Comparison of ENCODE assay signal across 8 mouse cellular contexts in the genomic region with DNA sequence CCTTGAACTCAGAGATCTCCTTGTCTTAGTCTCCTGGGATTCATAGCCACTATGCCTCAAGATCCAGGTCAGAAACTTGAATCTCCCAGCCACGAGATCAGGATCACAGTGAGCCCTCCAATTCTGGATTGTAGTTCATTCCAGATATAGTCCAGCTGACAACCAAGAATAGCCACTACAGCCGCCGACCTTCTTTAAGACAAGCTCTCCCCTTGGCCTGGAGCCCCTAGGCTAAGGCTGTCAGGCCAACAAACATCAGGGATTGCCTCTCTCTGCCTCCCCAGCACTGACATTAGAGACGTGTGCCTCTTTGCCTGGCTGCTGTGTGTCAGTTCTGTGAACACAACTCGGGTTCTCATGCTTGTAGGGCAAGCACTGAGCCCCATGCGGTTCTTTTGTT. TPM values are rescaled to one million over a fixed set of nuclear protein-coding genes. Genes with fewer than 3 reads are reported as not detected.
DNase-seq lines count a peak whose midpoint lies in the region; ATAC-seq and TF ChIP-seq lines count a peak whose summit lies in the region.

No protein-coding gene starts in this region.

- H3K9ac ChIP-seq in CH12.LX (ENCODE audit: insufficient read depth, low read depth), result peak overlapping the region; percentile 84
- no peak overlapping the region for H3K9ac ChIP-seq in forebrain, embryonic 14.5 days (ENCODE audit: low read length)
- no peak overlapping the region for H3K9ac ChIP-seq in limb, embryonic 12.5 days (replicated peaks)

- TF ChIP-seq RAD21 in CH12.LX (IDR thresholded peaks at IDR 0.05; ENCODE audit: low read depth, low read length), result no peak

- peaks cover 36% of the 10 kb centered on the region for H3K79me2 ChIP-seq in CH12.LX (replicated peaks; ENCODE audit: control insufficient read depth, extremely low read depth, insufficient read depth, poor library complexity, severe bottlenecking)

- H3K4me2 ChIP-seq in CH12.LX (ENCODE audit: insufficient read depth, low read depth, poor library complexity, severe bottlenecking), result peak overlapping the region; percentile 88
- peak overlapping the region; percentile 68 for H3K4me2 ChIP-seq in forebrain, embryonic 14.5 days (ENCODE audit: low read length)
- H3K4me2 ChIP-seq in limb, embryonic 12.5 days, result peak overlapping the region; percentile 61

- TF ChIP-seq CTCF in CH12.LX (conservative IDR thresholded peaks at IDR 0.05 in 1 of 2, IDR thresholded peaks at IDR 0.05 in 1 of 2; ENCODE audit: low read depth in 2 of 2, low read length in 2 of 2), result no peak

- TF ChIP-seq POLR2A in CH12.LX (IDR thresholded peaks at IDR 0.05; ENCODE audit: low read depth, low read length), result no peak

- no peak for TF ChIP-seq EP300 in CH12.LX (IDR thresholded peaks at IDR 0.05; ENCODE audit: low read length)

- dilution Hi-C loops in CH12.LX (cut with MboI; ENCODE audit: extremely low pct_ligation_motif_present, extremely low pct_unique_long_range_greater_than_20kb, low sequenced_read_pairs), result no loop called here

- peak overlapping the region; percentile 79 for H3K4me3 ChIP-seq in erythroblast, embryonic 14.5 days (replicated peaks)
- H3K4me3 ChIP-seq in CH12.LX (replicated peaks in 1 of 3; ENCODE audit: low read depth in 2 of 3, low read length in 2 of 3, poor library complexity in 1 of 3), result peak overlapping the region in 2 of 3 experiments; percentile 82 to 96
- no peak overlapping the region for H3K4me3 ChIP-seq in forebrain, embryonic 14.5 days (ENCODE audit: low read depth, low read length)
- H3K4me3 ChIP-seq in limb, embryonic 12.5 days (replicated peaks), result peak overlapping the region; percentile 75; the same call in 1 of the 2 replicates

- in situ Hi-C loops in CH12.LX (cut with MboI; ENCODE audit: low pct_ligation_motif_present, low pct_unique_long_range_greater_than_20kb, low sequenced_read_pairs), result no loop called here

- no peaks in the 10 kb centered on the region for H3K9me3 ChIP-seq in erythroblast, embryonic 14.5 days (ENCODE audit: control insufficient read depth, low read length)
- H3K9me3 ChIP-seq in CH12.LX (replicated peaks; ENCODE audit: low read length), result no peaks in the 10 kb centered on the region
- H3K9me3 ChIP-seq in forebrain, embryonic 14.5 days (replicated peaks; ENCODE audit: control insufficient read depth, low read length), result no peaks in the 10 kb centered on the region
- no peaks in the 10 kb centered on the region for H3K9me3 ChIP-seq in limb, embryonic 12.5 days

- H3K36me3 ChIP-seq in erythroblast, embryonic 14.5 days (ENCODE audit: control insufficient read depth), result peaks cover 16% of the 10 kb centered on the region
- H3K36me3 ChIP-seq in CH12.LX (replicated peaks in 1 of 2; ENCODE audit: control insufficient read depth in 1 of 2, insufficient read depth in 1 of 2, low read length in 1 of 2), result peaks cover 14 to 45% of the 10 kb centered on the region in 2 experiments
- peaks cover 8% of the 10 kb centered on the region; the same call in 1 of the 2 replicates for H3K36me3 ChIP-seq in forebrain, embryonic 14.5 days (ENCODE audit: control insufficient read depth, insufficient read depth, low read length)
- peaks cover 16% of the 10 kb centered on the region for H3K36me3 ChIP-seq in limb, embryonic 12.5 days

- ATAC-seq in erythroblast, adult 5-6 weeks (replicated peaks; ENCODE audit: low FRiP score, poor library complexity, severe bottlenecking), result no peak
- no peak for ATAC-seq in forebrain, embryonic 14.5 days
- ATAC-seq in limb, embryonic 12.5 days (ENCODE audit: insufficient number of reproducible peaks, insufficient read depth, low FRiP score, low TSS enrichment, low read depth), result no peak

- 82% methylated on average over 6 of the region's 6 CpGs for WGBS in forebrain, embryonic 14.5 days
- 91% methylated on average over 6 of the region's 6 CpGs for WGBS in limb, embryonic 12.5 days

- no peak overlapping the region for H3K27ac ChIP-seq in CH12.LX (ENCODE audit: insufficient read depth, low read depth)
- H3K27ac ChIP-seq in forebrain, embryonic 14.5 days (ENCODE audit: low read depth, low read length), result no peak overlapping the region
- H3K27ac ChIP-seq in limb, embryonic 12.5 days, result no peak overlapping the region

- peaks cover 27% of the 10 kb centered on the region for H3K4me1 ChIP-seq in erythroblast, embryonic 14.5 days (ENCODE audit: control insufficient read depth)
- H3K4me1 ChIP-seq in CH12.LX (ENCODE audit: control insufficient read depth in 1 of 2, insufficient read depth in 2 of 2), result peaks cover 9 to 47% of the 10 kb centered on the region in 2 experiments
- peaks cover 15% of the 10 kb centered on the region for H3K4me1 ChIP-seq in forebrain, embryonic 14.5 days (ENCODE audit: control insufficient read depth, insufficient read depth, low read length)
- peaks cover 15% of the 10 kb centered on the region for H3K4me1 ChIP-seq in limb, embryonic 12.5 days (replicated peaks)

- no peak for DNase-seq in CH12.LX (ENCODE audit: extremely low read depth)
- no peak for DNase-seq in forebrain, embryonic 14.5 days (ENCODE audit: low spot score)
- DNase-seq in urinary bladder, adult 18-20 months (ENCODE audit: low spot score in 2 of 2), result no peak
- DNase-seq in frontal cortex, postnatal 10 days (ENCODE audit: low spot score in 2 of 2), result no peak
- DNase-seq in ovary, adult 18-20 months (ENCODE audit: low spot score), result no peak

- no peaks in the 10 kb centered on the region for H3K27me3 ChIP-seq in erythroblast, embryonic 14.5 days (ENCODE audit: control insufficient read depth)
- no peaks in the 10 kb centered on the region for H3K27me3 ChIP-seq in CH12.LX (replicated peaks)
- H3K27me3 ChIP-seq in forebrain, embryonic 14.5 days (replicated peaks; ENCODE audit: control insufficient read depth, insufficient read depth, low read length), result no peaks in the 10 kb centered on the region
- no peaks in the 10 kb centered on the region for H3K27me3 ChIP-seq in limb, embryonic 12.5 days

TF ChIP-seq in CH12.LX, 34 proteins besides CTCF, POLR2A, EP300 and RAD21:
- TF ChIP-seq ZMIZ1 (IDR thresholded peaks at IDR 0.05; ENCODE audit: low read depth, low read length) (no peak), ETS1 (conservative IDR thresholded peaks at IDR 0.05; ENCODE audit: low read depth, low read length) (no peak), KAT2A (IDR thresholded peaks at IDR 0.05; ENCODE audit: insufficient replicate concordance, low read length) (no peak), TCF12 (IDR thresholded peaks at IDR 0.05; ENCODE audit: low read depth, low read length) (no peak), USF1 (IDR thresholded peaks at IDR 0.05; ENCODE audit: low read depth, low read length) (no peak), JUN (IDR thresholded peaks at IDR 0.05; ENCODE audit: insufficient read depth, low read depth, low read length) (no peak), MAZ (IDR thresholded peaks at IDR 0.05; ENCODE audit: low read depth, low read length) (no peak)

RNA-seq across cellular contexts. Expression of gene Rabl3, which starts 1.1 kb away (rescaled TPM):
- 0.04 and 0.05 TPM in 2 replicates for polyA plus RNA-seq in erythroblast, embryonic 14.5 days (2012)
- 4.4 and 5.4 TPM in 2 replicates for total RNA-seq in erythroblast, adult 5-6 weeks (2015; ENCODE audit: low replicate concordance)
- total RNA-seq in erythroblast, adult 5-6 weeks (2017; ENCODE audit: low replicate concordance), result 1.5 and 2.0 TPM in 2 replicates
- total RNA-seq in CH12.LX (2012; rRNA removed) (12.3 and 14.4 TPM in 2 replicates), CH12.LX (2014; rRNA removed) (19.0 and 19.8 TPM in 2 replicates)
- polyA plus RNA-seq in CH12.LX (2012; ENCODE audit: insufficient read length, low read depth), result 34.9 and 36.8 TPM in 2 replicates
- 22.6 and 22.8 TPM in 2 replicates for polyA plus RNA-seq in forebrain, embryonic 14.5 days (2014; fragmentation: Nextera tagmentation; extraction: Ambion mirVana)
- 33.9 and 36.2 TPM in 2 replicates for polyA plus RNA-seq in limb, embryonic 12.5 days (2016; fragmentation: Nextera tagmentation; extraction: Ambion mirVana)

RNA-seq across cellular contexts. Expression of gene Gtf2e1, which starts 1.2 kb away (rescaled TPM):
- 0.07 TPM in 2 replicates for polyA plus RNA-seq in erythroblast, embryonic 14.5 days (2012)
- 3.1 and 6.1 TPM in 2 replicates for total RNA-seq in erythroblast, adult 5-6 weeks (2015; ENCODE audit: low replicate concordance)
- total RNA-seq in erythroblast, adult 5-6 weeks (2017; ENCODE audit: low replicate concordance), result 2.8 and 3.8 TPM in 2 replicates
- 29.5 and 39.5 TPM in 2 replicates for total RNA-seq in CH12.LX (2012; rRNA removed)
- 72.7 and 77.9 TPM in 2 replicates for total RNA-seq in CH12.LX (2014; rRNA removed)
- polyA plus RNA-seq in CH12.LX (2012; ENCODE audit: insufficient read length, low read depth), result 52.2 and 56.0 TPM in 2 replicates
- polyA plus RNA-seq in forebrain, embryonic 14.5 days (2014; fragmentation: Nextera tagmentation; extraction: Ambion mirVana), result 42.3 and 43.9 TPM in 2 replicates
- polyA plus RNA-seq in limb, embryonic 12.5 days (2016; fragmentation: Nextera tagmentation; extraction: Ambion mirVana), result 36.9 and 38.8 TPM in 2 replicates

RNA-seq across cellular contexts. Expression of gene Hgd, which starts 39.2 kb away (rescaled TPM):
- polyA plus RNA-seq in erythroblast, embryonic 14.5 days (2012), result 0.05 TPM in 1 of 2 replicates, not detected in the other
- total RNA-seq in erythroblast, adult 5-6 weeks (2015; ENCODE audit: low replicate concordance), result not detected in 2 replicates
- total RNA-seq in erythroblast, adult 5-6 weeks (2017; ENCODE audit: low replicate concordance), result not detected in 2 replicates
- total RNA-seq in CH12.LX (2012; rRNA removed) (not detected in 2 replicates), CH12.LX (2014; rRNA removed) (not detected in 2 replicates)
- not detected in 2 replicates for polyA plus RNA-seq in CH12.LX (2012; ENCODE audit: insufficient read length, low read depth)
- not detected in 2 replicates for polyA plus RNA-seq in forebrain, embryonic 14.5 days (2014; fragmentation: Nextera tagmentation; extraction: Ambion mirVana)
- polyA plus RNA-seq in limb, embryonic 12.5 days (2016; fragmentation: Nextera tagmentation; extraction: Ambion mirVana), result 0.17 and 0.36 TPM in 2 replicates

Comparison
In these comparisons a context has a peak if more than half of its experiments do, and no peak if none do; other contexts are left out.
1. RNA of gene Rabl3, which starts 1.1 kb away (polyA plus RNA-seq): 34.9 to 36.8 TPM in CH12.LX, 33.9 to 36.2 TPM in limb, embryonic 12.5 days and 22.6 to 22.8 TPM in forebrain, embryonic 14.5 days; 0.04 to 0.05 TPM in erythroblast, embryonic 14.5 days; every median in the first group is over 10 times any median in the second.
2. RNA of gene Gtf2e1, which starts 1.2 kb away (polyA plus RNA-seq): 52.2 to 56.0 TPM in CH12.LX, 42.3 to 43.9 TPM in forebrain, embryonic 14.5 days and 36.9 to 38.8 TPM in limb, embryonic 12.5 days; 0.07 TPM in erythroblast, embryonic 14.5 days; every median in the first group is over 10 times any median in the second.
3. Peak in every context shown above with its lines, with median percentiles within 50 percentile points of each other: H3K4me2 ChIP-seq.